Mouse (Mus musculus): Measurements from ENCODE around the gene Fxyd7. TPM values are rescaled to one million over a fixed set of nuclear protein-coding genes. Genes with fewer than 3 reads are reported as not detected.
A peak's percentile ranks its signal among the peaks of the same experiment; 100 is the strongest.

Fxyd7 gene
- polyA plus RNA-seq, 2 experiments = 14.9 to 16.2 TPM

GRCm38 (mm10) chr7:31052636-31053434 lies 1.6 kb upstream of the Fxyd7 start:
- Histone ChIP-seq H3K4me3 (replicated peaks; ENCODE audit: low read length) (peak overlapping the region; percentile 20), H3K4me1 (ENCODE audit: control insufficient read depth, insufficient read depth, low read length) (peaks cover 58% of the 10 kb centered on the region), H3K9ac (ENCODE audit: low read depth, low read length, severe bottlenecking) (no peak overlapping the region), H3K27ac (replicated peaks; ENCODE audit: low read depth, low read length) (no peak overlapping the region), H3K27me3 (ENCODE audit: control insufficient read depth, insufficient read depth, low read length) (peaks cover 52% of the 10 kb centered on the region), H3K36me3 (ENCODE audit: control insufficient read depth, insufficient read depth, low read length) (no peaks in the 10 kb centered on the region), H3K9me3 (ENCODE audit: control insufficient read depth, low read length) (no peaks in the 10 kb centered on the region), H3K4me2 (replicated peaks; ENCODE audit: low read depth, low read length, severe bottlenecking) (peak overlapping the region; percentile 44)
- WGBS = under 1% methylated on average over 34 of the region's 34 CpGs
- peak; percentile 36 for DNase-seq (ENCODE audit: low spot score)
- TF ChIP-seq POLR2A (IDR thresholded peaks at IDR 0.05; ENCODE audit: borderline replicate concordance, extremely low read depth, insufficient read depth, insufficient read length) = no peak
- no peak for ATAC-seq (ENCODE audit: low FRiP score, low read depth)

GRCm38 (mm10) chr7:31052251-31052635 lies 976 bp upstream of the Fxyd7 start:
- no peak for ATAC-seq (ENCODE audit: low FRiP score, low read depth)
- H3K9ac ChIP-seq (ENCODE audit: low read depth, low read length, severe bottlenecking) = no peak overlapping the region

GRCm38 (mm10) chr7:31050921-31051320 lies 346 bp downstream of the Fxyd7 start:
- no peak for DNase-seq (ENCODE audit: low spot score)
- ATAC-seq (ENCODE audit: low FRiP score, low read depth) = no peak
- no peak overlapping the region for H3K27ac ChIP-seq (replicated peaks; ENCODE audit: low read depth, low read length)
- H3K9me3 ChIP-seq (ENCODE audit: control insufficient read depth, low read length) = no peaks in the 10 kb centered on the region
- H3K4me1 ChIP-seq (ENCODE audit: control insufficient read depth, insufficient read depth, low read length) = peaks cover 58% of the 10 kb centered on the region
- peak overlapping the region; percentile 21 for H3K4me3 ChIP-seq (replicated peaks; ENCODE audit: low read length)
- no peak overlapping the region for H3K9ac ChIP-seq (ENCODE audit: low read depth, low read length, severe bottlenecking)
- H3K27me3 ChIP-seq (ENCODE audit: control insufficient read depth, insufficient read depth, low read length) = peaks cover 52% of the 10 kb centered on the region
- peak overlapping the region; percentile 44 for H3K4me2 ChIP-seq (replicated peaks; ENCODE audit: low read depth, low read length, severe bottlenecking)
- TF ChIP-seq POLR2A (IDR thresholded peaks at IDR 0.05; ENCODE audit: borderline replicate concordance, extremely low read depth, insufficient read depth, insufficient read length) = no peak
- WGBS = 3% methylated on average over 9 of the region's 9 CpGs
- H3K36me3 ChIP-seq (ENCODE audit: control insufficient read depth, insufficient read depth, low read length) = no peaks in the 10 kb centered on the region

More at GRCm38 (mm10) chr7:31052251-31052635, 976 bp upstream of the Fxyd7 start:
- no peaks in the 10 kb centered on the region for H3K36me3 ChIP-seq (ENCODE audit: control insufficient read depth, insufficient read depth, low read length)
- no peak overlapping the region for H3K27ac ChIP-seq (replicated peaks; ENCODE audit: low read depth, low read length)
- no peak for DNase-seq (ENCODE audit: low spot score)
- TF ChIP-seq POLR2A (IDR thresholded peaks at IDR 0.05; ENCODE audit: borderline replicate concordance, extremely low read depth, insufficient read depth, insufficient read length) = no peak
- peak overlapping the region; percentile 44 for H3K4me2 ChIP-seq (replicated peaks; ENCODE audit: low read depth, low read length, severe bottlenecking)
- WGBS = 4% methylated on average over 22 of the region's 22 CpGs
- H3K4me3 ChIP-seq (replicated peaks; ENCODE audit: low read length) = peak overlapping the region; percentile 20; the same call in 1 of the 2 replicates
- peaks cover 58% of the 10 kb centered on the region for H3K4me1 ChIP-seq (ENCODE audit: control insufficient read depth, insufficient read depth, low read length)
- no peaks in the 10 kb centered on the region for H3K9me3 ChIP-seq (ENCODE audit: control insufficient read depth, low read length)
- H3K27me3 ChIP-seq (ENCODE audit: control insufficient read depth, insufficient read depth, low read length) = peaks cover 52% of the 10 kb centered on the region

- no peak overlapping the region for H3K9ac ChIP-seq (ENCODE audit: low read depth, low read length, severe bottlenecking)
- peak overlapping the region; percentile 44 for H3K4me2 ChIP-seq (replicated peaks; ENCODE audit: low read depth, low read length, severe bottlenecking)
- H3K4me1 ChIP-seq (ENCODE audit: control insufficient read depth, insufficient read depth, low read length) = peaks cover 56% of the 10 kb centered on the region
- no peaks in the 10 kb centered on the region for H3K9me3 ChIP-seq (ENCODE audit: control insufficient read depth, low read length)
- peaks cover 53% of the 10 kb centered on the region for H3K27me3 ChIP-seq (ENCODE audit: control insufficient read depth, insufficient read depth, low read length)
- DNase-seq (ENCODE audit: low spot score) = no peak
- TF ChIP-seq POLR2A (IDR thresholded peaks at IDR 0.05; ENCODE audit: borderline replicate concordance, extremely low read depth, insufficient read depth, insufficient read length) = no peak
- H3K27ac ChIP-seq (replicated peaks; ENCODE audit: low read depth, low read length) = no peak overlapping the region
- whole genome bisulfite sequencing = 2% methylated on average over 6 of the region's 6 CpGs
- no peaks in the 10 kb centered on the region for H3K36me3 ChIP-seq (ENCODE audit: control insufficient read depth, insufficient read depth, low read length)
- H3K4me3 ChIP-seq (replicated peaks; ENCODE audit: low read length) = peak overlapping the region; percentile 21
- no peak for ATAC-seq (ENCODE audit: low FRiP score, low read depth)
Observed at GRCm38 (mm10) chr7:31050487-31050886, 780 bp downstream of the Fxyd7 start.

- ATAC-seq (ENCODE audit: low FRiP score, low read depth) (no peak), DNase-seq (ENCODE audit: low spot score) (no peak)
- H3K9ac ChIP-seq (ENCODE audit: low read depth, low read length, severe bottlenecking) = no peak overlapping the region
- H3K4me2 ChIP-seq (replicated peaks; ENCODE audit: low read depth, low read length, severe bottlenecking) = peak overlapping the region; percentile 44
- no peak for TF ChIP-seq POLR2A (IDR thresholded peaks at IDR 0.05; ENCODE audit: borderline replicate concordance, extremely low read depth, insufficient read depth, insufficient read length)
- WGBS = 1% methylated on average over 12 of the region's 15 CpGs
- no peaks in the 10 kb centered on the region for H3K36me3 ChIP-seq (ENCODE audit: control insufficient read depth, insufficient read depth, low read length)
- no peak overlapping the region for H3K27ac ChIP-seq (replicated peaks; ENCODE audit: low read depth, low read length)
- H3K27me3 ChIP-seq (ENCODE audit: control insufficient read depth, insufficient read depth, low read length) = peaks cover 55% of the 10 kb centered on the region
- peak overlapping the region; percentile 19 for H3K4me3 ChIP-seq (replicated peaks; ENCODE audit: low read length)
- no peaks in the 10 kb centered on the region for H3K9me3 ChIP-seq (ENCODE audit: control insufficient read depth, low read length)
- H3K4me1 ChIP-seq (ENCODE audit: control insufficient read depth, insufficient read depth, low read length) = peaks cover 50% of the 10 kb centered on the region
Observed at GRCm38 (mm10) chr7:31049846-31050281, 1.4 kb downstream of the Fxyd7 start.

All from limb, embryonic 14.5 days (tissue).